Comparison of ENCODE assay signal across 16 mouse cellular contexts in genomic region chr6:146970811-146971210, GRCm38 (mm10). TPM values are rescaled to one million over a fixed set of nuclear protein-coding genes. Genes with fewer than 3 reads are reported as not detected.
"Had no signal": no experiment of that assay in that cellular context is flagged by ENCODE, and none has a peak within 500 bp of the region (broad histone marks: within the 10 kb centered on the region; RNA-seq: fewer than 3 reads in every experiment).

No protein-coding gene starts in this region.

- H3K36me3 ChIP-seq: intestine, embryonic 15.5 days; liver, embryonic 15.5 days; lung, embryonic 15.5 days; midbrain, embryonic 10.5 days; neural tube, embryonic 15.5 days had no signal

- H3K27me3 ChIP-seq: intestine, embryonic 15.5 days; liver, embryonic 15.5 days; lung, embryonic 15.5 days; neural tube, embryonic 15.5 days had no signal

- H3K27ac ChIP-seq: intestine, embryonic 15.5 days; liver, embryonic 15.5 days; lung, embryonic 15.5 days; midbrain, embryonic 10.5 days; neural tube, embryonic 15.5 days had no signal

- DNase-seq: kidney, adult 8-10 months; midbrain, embryonic 14.5 days; right cerebral cortex, adult 18-20 months; right cerebral cortex, postnatal 25 days; thymus, adult 2 months; thymus, postnatal 25 days had no signal

- H3K4me1 ChIP-seq: neural tube, embryonic 15.5 days had no signal

- H3K4me3 ChIP-seq: intestine, embryonic 15.5 days; liver, embryonic 15.5 days; lung, embryonic 15.5 days; midbrain, embryonic 10.5 days; myocyte; neural tube, embryonic 15.5 days had no signal

RNA-seq across cellular contexts. Expression of gene 1700034J05Rik, which starts 16.6 kb away (rescaled TPM):
- total RNA-seq: left cerebral cortex, postnatal 36 days; megakaryocyte, adult 5-6 weeks had no signal
- polyA plus RNA-seq: midbrain, embryonic 14.5 days; neural tube, embryonic 15.5 days; small intestine, adult 2 months; thymus, adult 2 months; urinary bladder, adult 2 months had no signal
